Mouse (Mus musculus) v-Abl transformed pro-B cells (cell line): ENCODE results near the gene Krt32.

Source experiments
- in situ Hi-C, 2 experiments: fragments of 400-800 bp; cut with MboI; formaldehyde crosslinking; loops; one replicate each; pipeline ENCODE4 v1.15.1; 2025; ENCODE audit not compliant: unreplicated experiment in 2 of 2

Krt32 gene

DNA sequence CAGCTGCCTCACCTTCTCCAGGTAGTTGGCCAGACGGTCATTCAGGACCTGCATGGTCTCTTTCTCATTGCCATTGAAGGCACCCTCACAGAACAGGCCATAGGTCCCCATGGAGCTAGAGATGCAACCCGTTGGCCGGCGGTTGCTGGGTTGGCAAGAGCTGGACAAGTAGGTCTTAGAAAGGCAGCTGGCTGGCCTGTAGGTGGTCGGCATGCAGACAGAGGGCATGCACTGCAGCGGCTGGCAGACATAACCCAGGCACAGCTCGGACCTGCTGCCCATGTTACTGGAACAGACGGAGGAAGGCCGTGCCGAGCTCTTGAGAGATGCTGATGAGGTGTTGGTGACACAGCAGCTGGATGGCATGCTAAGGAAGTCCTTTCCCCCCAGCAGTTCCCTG lies at the start of gene Krt32:
Gene Krt32 (minus strand): TSS at position 366 of the 400 bp plus-strand sequence.
- in situ Hi-C loops, result no loop called here

DNA sequence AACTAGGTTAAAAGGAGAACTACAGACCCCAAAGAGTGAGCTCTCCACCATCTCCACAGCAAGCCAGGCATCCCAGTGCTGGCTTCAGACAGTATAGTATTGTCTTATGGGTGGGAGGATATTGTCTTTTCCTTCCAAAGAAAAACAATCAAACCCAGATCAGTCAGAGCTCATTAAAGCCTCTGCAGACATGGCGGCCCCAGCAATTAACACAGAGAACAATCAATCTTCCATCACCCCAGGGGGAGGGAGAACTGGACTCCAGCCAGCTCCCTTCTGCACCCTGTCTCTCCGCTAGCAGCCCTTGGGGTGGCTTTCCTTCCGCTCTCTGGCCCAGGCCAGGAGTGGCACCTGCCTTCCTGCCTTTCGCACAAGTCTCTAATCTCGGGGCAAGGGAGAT lies 49.7 kb upstream of the Krt32 start:
- in situ Hi-C loops, result no loop called here

DNA sequence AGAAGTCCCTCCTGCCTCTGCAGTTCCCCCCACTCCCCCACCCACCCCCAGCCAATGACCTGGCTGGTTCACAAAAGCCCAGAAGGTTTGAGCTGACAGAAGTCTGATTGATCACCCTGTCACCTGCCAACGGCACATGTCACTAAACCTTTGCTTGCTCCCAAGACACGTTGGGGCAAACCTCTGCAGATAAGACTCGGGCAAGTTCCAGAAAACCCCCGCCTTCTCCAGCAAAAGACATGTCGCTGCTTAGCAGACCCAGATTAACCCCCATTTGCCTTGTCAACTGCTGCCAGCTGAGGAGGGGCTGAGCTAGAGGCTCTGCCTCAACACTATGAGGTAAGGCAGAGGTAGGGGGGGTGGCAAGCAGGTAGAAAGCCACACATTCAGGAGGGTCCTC lies 48.5 kb upstream of the Krt32 start:
- in situ Hi-C loops, result no loop called here

DNA sequence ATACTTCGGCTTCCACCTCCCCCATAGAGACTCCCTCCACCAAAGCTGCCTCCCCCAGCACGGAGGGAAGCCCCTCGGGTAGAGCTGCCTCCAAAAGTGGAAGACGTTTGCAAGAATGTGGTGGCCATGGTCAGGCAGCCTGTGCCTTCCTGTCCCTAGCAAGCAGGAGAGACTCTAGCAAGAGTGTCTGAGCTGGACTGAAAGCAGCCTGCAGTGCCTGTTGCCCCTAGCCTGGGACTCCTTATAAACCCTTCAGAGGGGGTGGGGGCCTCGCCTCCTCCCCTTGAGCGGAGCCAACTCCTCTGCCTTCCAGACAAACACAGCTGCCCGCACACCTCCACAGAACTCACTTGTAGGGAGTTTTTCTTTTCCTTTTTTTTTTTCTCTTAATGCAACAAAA lies 47.7 kb upstream of the Krt32 start, which contains the start of gene Krt15:
Gene Krt15 (minus strand): TSS at position 198 of the 400 bp plus-strand sequence.
- in situ Hi-C loops, result no loop called here

DNA sequence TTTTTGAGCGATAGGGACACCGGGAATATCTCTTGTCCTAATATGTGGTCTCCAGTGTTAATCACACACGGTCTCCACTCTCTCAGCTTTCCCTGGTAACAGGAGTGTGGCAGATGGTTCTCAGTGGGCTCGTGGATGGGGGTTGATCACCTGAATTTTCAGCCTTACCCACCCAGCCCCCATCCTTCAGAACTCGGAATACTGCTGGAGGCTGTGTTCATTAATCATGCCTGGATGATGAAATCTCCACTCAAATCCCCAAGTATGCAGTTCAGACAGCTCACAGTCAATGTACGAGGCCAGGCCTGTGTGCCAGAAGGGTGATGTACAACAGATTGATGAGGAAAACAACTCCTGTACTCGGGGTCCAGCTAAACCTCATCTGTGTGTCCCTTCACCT lies 36.9 kb upstream of the Krt32 start:
- in situ Hi-C loops, result no loop called here

DNA sequence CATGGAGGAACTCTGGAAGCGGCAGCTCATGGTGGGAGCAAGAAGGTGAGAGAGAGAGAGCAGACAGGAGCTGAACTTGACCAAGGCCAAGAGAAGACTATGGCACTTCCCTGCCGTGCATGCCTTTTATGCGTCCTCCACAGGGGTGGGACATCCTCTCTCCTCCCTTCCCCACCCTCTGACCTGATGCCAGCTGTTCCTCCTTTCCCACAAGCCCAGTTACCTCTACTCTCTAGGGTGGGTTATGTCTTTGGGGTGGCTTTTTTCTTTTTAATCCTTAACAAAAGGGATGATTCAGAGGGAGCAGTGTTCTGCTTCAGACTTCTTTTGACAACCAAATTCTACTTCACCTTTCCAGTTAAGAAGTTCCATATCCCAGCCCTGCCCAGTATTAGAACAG lies 33.4 kb upstream of the Krt32 start, which contains the start of gene Krt13:
Gene Krt13 (minus strand): TSS at position 101 of the 400 bp plus-strand sequence.
- in situ Hi-C loops, result no loop called here

DNA sequence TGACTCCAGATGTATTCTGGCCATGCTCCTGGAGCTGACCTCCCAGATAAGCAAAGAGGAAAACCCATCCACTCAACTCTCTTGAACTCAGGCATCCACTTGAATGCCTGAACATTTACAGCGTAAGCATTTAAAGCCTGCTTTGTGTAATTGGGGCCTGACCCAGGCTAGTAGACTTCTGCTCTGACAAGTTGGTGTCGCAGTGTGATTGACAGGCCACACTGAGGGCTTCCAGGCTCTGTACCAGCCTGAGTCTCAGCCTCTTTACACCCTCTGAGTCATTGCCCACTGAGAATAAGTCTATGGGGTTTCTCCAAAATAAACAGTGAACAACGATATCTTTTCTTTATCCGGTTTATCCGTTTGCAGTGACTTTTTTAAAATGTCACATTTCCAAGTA lies 32.3 kb upstream of the Krt32 start:
- in situ Hi-C loops, result no loop called here

DNA sequence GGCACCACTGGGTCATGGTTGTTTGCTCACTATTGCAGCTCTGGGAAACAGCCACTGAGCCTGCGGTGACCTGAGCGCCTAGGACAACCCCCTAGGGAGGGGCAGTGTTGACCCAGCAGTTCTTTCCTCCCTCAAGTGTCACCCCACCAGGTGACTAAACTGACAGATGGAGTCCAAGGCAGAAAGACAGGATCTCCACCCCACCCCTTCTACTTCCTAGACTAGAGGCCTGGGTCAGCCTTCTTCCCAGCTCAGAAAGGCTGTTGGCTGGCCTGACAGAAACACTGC lies 25.7 kb upstream of the Krt32 start:
- in situ Hi-C loops, result no loop called here

DNA sequence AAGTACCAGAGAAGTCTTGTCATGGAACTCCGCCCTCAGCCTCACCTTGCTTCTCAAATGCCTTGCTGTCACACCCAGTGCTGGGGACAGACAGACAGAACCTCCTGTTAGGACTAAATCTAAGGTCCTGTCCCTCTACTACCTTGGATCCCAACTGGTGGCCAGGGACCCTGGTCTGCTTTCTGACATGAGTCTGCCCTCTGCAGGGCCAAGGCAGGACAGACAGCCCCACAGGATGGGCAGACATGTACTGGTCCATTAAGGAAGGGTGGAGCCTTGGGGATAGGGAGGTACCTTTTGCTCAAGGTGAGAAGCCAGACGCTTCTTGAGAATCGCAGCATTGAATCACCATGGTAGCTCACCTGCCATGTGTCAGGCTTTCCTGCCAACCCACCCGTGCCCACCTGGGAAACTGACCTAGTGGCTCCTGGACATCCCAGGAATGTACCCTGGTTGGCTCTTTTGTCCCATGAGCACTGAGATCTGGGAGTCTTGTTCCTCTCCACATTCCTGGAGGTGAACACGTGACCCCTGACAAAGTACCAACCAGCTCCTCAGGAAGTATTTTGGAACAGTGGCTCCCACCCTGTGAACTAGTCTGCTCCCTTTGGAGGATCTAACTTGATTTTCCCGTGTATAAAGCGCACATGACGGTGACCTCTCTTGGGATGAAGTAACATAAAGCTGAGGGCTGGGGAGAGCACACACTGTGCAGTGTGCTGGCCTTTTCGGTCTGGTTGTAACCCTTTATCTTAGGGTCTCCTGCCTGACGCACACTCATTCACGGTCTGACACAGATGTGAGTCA lies 25.1 kb upstream of the Krt32 start:
- in situ Hi-C loops, result no loop called here

DNA sequence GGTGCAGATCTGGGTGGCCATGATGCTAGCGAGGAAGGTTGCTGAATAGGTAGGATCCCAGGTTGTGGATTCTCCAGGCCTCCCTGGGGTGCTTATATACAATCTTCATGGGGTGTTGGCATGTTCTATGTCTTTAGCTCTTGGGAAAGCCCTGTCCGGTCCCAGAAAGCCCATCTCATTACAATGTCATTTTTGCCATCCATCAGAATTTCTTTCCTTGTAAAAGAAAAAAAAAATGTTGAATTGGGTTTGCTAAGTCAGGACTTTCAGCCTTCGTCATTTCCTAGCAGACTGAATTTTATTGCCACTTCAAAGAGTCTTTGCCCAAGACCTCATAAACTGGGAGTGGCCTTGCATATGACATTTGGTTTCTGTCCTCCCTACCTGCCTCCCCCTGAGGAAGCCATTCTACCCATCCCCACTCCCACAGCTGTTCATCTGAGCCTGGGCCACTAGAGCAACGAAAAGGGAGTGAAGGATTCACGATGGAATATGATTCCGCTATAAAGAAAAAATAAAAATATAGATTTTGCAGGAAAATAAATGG lies 17.6 kb upstream of the Krt32 start, which contains the start of gene Krt36:
Gene Krt36 (minus strand): TSS at position 51 of the 547 bp plus-strand sequence.
- in situ Hi-C loops, result no loop called here

DNA sequence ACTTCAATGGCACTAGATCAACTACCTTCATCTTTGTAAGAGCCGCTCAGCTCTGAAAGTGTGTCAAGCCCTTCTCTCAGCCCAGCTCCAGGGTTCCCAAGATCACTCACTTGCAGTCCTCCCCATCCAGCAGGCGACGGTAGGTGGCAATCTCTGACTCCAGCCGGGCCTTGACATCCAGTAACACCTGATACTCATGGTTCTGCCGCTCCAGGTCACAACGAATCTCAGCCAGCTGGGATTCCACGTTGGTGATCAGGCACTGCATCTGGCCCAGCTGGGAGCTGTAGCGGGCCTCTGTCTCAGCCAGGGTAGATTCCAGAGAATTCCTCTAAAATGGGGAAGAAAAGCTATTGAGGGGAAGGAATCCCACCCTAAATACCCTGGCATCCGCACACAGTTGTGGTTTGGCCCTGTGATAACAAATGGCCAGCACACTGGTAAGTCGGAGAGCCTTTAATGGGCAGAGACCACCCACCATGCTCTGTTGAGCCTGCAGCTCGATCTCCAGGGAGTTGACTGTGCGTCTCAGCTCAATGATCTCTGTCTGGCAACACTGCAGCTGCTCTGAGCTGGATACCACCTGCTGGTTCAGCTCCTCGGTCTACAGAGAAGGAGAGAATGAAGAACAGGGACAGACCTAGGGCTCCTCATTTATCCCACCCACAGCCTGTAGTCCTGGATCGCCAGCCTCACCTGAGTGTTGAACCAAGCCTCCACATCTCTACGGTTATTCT lies 14.8 kb upstream of the Krt32 start:
- in situ Hi-C loops, result no loop called here

DNA sequence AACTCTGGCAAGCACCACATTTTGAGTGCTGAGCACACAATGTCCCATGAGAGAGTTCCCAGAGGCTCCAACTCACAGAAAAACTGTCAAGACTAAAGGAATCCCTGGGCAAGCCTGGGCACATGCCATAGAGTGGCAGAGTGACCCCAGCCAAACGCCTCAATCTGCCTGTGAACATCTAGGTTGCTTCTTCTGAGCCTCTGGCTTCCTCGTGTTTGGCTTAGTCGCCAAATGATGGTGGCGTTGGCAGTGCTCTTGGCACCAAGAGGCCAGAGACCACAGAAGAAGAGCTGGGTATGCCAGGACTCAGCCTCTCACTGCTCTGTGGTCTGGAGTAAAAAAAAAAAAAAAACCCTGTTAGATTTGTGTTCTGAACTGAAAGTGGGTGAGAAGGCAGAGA lies 12.4 kb upstream of the Krt32 start:
- in situ Hi-C loops, result no loop called here

DNA sequence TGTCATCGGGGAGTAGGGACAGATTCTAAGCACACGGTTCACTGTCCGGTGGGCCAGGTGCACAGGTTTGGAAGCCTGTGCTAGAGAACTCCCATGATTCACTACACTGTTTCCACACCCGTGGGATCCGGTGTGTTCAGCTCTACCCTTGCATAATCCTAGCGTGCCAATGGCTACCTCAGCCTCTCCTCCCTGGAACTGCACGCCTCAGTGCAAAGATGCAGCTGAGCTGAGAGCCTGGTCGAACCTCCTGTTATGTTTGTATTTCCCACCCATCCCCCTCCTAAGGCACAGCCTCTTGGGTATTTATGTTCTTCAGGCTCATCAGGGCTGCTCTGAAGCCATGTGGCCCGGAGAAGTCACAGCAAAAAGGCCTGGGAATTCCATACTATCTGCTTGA lies 9.8 kb upstream of the Krt32 start:
- in situ Hi-C loops, result no loop called here

DNA sequence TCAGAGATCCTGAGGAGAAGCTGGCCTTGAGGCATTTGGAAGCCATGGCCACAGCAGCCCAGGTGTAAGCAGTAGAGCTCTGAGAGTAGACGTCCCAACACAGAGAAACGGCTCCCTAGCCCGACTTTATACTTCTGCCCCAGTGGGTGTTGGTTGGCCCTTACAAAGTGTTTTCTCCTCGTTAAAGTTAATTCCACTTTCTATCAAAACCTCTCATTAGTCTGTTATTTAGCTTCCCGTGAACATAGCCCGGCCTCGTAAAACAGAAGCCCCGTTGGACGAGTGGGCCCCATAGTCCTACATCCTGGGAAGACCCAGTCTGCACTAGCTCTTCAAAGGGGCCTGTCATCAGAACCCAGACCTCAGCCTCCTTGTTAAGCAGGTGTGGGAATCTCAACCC lies 8.1 kb upstream of the Krt32 start, which contains the start of gene Krt35:
Gene Krt35 (minus strand): TSS at position 101 of the 400 bp plus-strand sequence.
- in situ Hi-C loops, result no loop called here

DNA sequence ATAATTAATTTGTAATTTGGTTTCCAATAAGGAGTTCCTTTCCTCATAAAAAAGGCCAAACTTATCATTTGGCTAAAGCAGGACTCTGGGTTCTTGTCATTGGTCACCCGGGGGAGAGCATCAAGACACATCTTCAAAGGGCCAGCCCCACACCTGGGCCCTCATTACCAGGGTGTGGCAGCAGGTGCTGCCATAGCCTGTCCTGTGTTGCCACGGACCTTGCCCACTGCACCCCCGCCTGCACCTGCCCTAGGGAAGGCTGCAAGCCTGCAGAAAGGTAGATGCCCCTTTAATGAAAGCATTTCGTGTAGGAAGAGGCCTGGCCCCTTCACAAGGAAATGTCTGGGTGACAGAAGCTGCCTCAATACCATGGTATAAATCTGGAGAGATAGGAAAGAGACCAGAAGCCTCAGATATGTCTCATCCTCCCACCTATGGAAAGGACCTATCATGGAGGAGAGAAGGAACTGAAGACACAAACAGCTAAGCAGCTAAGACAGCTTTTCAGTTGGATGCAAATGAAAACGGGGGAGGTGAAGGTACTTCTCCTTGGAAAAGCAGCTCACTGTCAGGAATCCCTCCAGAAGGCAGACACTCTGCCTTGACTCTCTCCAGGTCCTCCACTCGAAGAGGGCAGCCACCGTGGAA lies 476 bp upstream of the Krt32 start:
- in situ Hi-C loops, result no loop called here

DNA sequence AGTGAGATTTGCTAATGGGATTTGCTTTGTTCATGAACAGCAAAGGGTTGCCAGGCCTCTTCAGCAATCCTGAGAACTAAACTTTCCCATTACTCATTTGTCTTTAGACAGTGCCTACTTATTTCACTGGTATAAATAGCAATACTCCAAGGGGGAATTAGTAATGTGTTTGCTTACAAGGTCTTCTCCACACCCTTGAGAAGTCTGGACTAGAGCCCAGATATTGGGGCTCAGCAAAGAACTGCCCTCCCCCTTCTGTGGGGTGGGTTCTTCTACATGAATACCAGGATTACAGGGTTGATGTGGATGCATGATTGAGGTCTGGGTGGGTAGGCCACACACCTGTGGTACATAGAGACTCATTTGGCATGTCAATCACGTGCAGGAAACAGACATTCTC lies 14.2 kb downstream of the Krt32 start:
- in situ Hi-C loops, result no loop called here

DNA sequence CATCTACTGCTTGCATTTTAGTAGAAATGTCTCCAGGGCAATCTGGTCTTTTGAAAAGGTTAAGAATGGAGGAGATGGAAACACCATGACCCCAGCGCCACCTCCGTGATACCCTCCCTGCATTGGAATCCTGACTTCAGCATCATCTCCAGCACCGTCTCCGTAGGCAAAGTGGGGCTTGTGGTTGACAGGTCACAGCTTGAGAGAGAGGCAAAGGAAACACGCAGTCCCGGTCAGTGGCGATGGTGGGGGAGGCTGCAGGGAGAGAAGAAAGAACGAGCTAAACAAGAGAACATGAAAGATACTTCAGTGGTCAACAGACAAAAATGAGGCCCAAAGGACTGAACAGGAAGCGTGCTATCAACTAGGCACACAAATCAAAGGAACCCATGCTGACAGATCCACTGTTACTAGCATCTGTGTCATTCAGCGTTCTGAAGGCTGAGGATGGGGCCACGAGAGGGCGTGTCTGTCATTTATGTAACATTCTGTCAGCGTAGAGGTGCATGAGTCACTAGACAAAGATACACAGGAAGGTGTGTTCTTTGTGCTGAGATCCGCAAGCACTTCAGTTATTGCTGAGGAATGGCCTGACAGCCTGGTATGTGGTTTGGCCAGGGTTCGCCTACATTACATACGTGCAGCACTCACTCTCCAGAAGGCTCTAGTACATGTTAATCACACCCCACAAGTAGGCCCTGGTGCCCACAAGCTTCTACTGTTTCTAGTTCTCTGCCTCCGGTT lies 20.6 kb downstream of the Krt32 start:
- in situ Hi-C loops, result no loop called here

DNA sequence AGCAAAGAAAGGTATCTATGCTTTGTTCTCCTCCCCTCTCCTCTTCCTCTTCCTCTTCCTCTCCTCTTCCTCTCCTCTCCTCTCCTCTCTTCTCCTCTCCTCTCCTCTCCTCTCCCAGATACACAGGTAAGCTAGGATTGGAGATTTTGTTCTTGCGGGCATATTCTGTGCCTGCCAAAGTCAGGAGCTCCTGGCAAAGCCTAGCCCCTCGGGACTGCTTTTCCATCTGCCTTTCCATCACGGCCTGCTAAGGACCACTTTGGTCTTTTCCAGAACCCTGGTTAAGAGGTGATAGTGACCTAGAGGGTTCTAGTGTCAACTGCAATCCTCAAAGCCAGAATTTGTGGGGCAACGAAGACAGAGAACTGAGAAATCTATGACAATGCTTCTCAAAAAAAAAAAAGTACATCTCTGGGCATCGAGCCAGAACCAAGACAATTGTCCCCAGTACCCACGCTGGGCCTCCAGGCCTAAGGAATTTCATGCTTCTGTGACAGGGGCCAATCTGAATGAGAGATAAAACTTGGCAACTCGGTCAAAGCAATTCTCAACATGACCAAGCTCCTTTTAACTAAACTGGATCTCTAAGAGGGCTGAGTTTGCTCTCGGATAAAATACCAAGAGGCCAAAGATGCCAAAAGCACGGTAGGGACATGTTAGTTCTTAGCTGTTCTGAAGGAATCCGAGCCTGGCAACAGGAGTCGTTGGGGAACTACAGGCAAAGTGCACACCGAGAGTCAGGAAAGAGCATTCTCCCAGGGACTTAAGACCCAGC lies 21.6 kb downstream of the Krt32 start:
- in situ Hi-C loops, result no loop called here

DNA sequence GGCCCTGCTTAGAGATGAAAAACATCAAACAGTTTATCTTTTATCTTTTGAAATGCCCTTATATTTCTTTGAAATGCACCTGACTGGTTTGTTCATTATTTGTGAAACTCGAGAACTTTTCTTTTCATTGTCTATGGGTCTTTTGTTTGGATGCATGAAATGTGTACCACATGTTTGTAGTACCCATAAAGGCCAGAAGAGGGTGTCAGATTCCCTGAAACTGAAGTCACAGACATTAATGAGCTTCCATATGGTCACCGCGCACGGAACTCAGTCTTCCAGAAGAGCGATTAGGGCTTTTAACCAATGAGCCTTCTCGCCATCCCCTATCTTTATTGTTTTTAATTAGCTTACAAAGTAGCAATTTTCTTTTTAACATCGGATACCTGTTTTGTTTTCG lies 29.2 kb downstream of the Krt32 start:
- in situ Hi-C loops, result no loop called here
